Mouse (Mus musculus) lung, adult 10 weeks (tissue): ENCODE data around the gene 1810030O07Rik. TPM values are rescaled to one million over a fixed set of nuclear protein-coding genes. Genes with fewer than 3 reads are reported as not detected.

Source experiments
- polyA plus RNA-seq: library from polyadenylated mRNA; stranded (reverse); fragments of 350-450 nt; fragmentation: Illumina TruSeq; extraction: RNeasy Lipid Tissue Mini Kit (QIAGEN cat#74804); gene quantifications from one replicate; pipeline ENCODE4 v1.2.3, GENCODE M21; 2014; ENCODE audit warnings: low read depth, low replicate concordance; ENCODE audit not compliant: insufficient read depth

The 1810030O07Rik gene
- polyA plus RNA-seq: 23.5 TPM

GRCm38 (mm10) chrX:12673054-12673775 is at the start of gene 1810030O07Rik:
1810030O07Rik (minus strand) TSS chrX:12673668.

Other genes starting within 250 kb of the 1810030O07Rik start
- 63.9 TPM for gene Atp6ap2, start 85.9 kb downstream of the 1810030O07Rik start, polyA plus RNA-seq
- 5.3 TPM for gene Med14, start 88.4 kb upstream of the 1810030O07Rik start, polyA plus RNA-seq